Mouse (Mus musculus) kidney, adult 2 months (tissue): ENCODE data around the gene Hes3.

ENCODE experiments used
- CTCF ChIP-seq: fragments of 200-500 bp; conservative IDR thresholded peaks from 2 replicates; pipeline ENCODE4 v1.5.1; 2011; ENCODE audit warnings: low read depth, mild to moderate bottlenecking, control low read depth, low read length, moderate library complexity, mixed read lengths; ENCODE audit not compliant: insufficient read depth, insufficient read length
- POLR2A ChIP-seq: fragments of 200-500 bp; IDR thresholded peaks from one replicate; pipeline ENCODE4 v1.6.1; 2011; ENCODE audit warnings: low read depth, low read length, control low read depth

GRCm38 (mm10) chr4:152298836-152299235, 7.4 kb upstream of the Hes3 start:
- TF ChIP-seq POLR2A: no peak
- no peak for TF ChIP-seq CTCF
